In the genomic region with DNA sequence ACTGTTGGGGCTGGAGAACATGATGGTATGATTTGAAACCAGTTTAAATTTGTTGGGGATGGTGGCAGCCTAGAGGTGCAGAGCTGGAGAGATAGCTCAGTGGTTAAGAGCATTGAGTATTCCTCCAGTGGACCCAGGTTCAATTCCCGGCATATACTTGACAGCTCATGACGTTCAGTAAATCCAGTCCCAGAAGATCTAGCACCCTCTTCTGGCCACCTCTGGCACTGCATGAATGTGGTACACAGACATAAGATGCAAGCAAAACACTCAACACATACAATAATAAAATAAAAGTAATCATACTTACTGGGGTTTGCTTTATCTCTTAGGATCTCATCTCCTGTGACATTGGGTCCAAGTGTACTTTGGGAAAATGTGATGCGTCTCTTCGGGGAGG, we compare ENCODE assay signal across 9 mouse cellular contexts. TPM values are rescaled to one million over a fixed set of nuclear protein-coding genes. Genes with fewer than 3 reads are reported as not detected.
DNase-seq lines count a peak whose midpoint lies in the region; ATAC-seq lines count a peak whose summit lies in the region.
"Had no signal": no experiment of that assay in that cellular context is flagged by ENCODE, and none has a peak within 500 bp of the region (broad histone marks: within the 10 kb centered on the region; RNA-seq: fewer than 3 reads in every experiment).

No protein-coding gene starts in this region.

- no peaks in the 10 kb centered on the region for H3K4me1 ChIP-seq in midbrain, embryonic 14.5 days (ENCODE audit: control insufficient read depth, insufficient read depth, low read length)
- no peaks in the 10 kb centered on the region for H3K4me1 ChIP-seq in midbrain, embryonic 16.5 days (ENCODE audit: control insufficient read depth, insufficient read depth, low read length)
- H3K4me1 ChIP-seq in neural tube, embryonic 11.5 days (ENCODE audit: control insufficient read depth, insufficient read depth, low read length), result no peaks in the 10 kb centered on the region

- DNase-seq in gastrocnemius, postnatal 10 days, result peak; percentile 41
- DNase-seq in gastrocnemius, postnatal 36 days, result no peak
- peak; percentile 59 for DNase-seq in midbrain, embryonic 14.5 days
- peak; percentile 49 for DNase-seq in c-Kit-positive CD71-negative TER-119-negative erythroid progenitor cells, embryonic 14.5 days (ENCODE audit: low read depth)
- DNase-seq in heart, postnatal 4 days, result peak; percentile 56
- DNase-seq in neural tube, embryonic 11.5 days (ENCODE audit: low spot score), result peak; percentile 22

- no peak overlapping the region for H3K4me3 ChIP-seq in midbrain, embryonic 14.5 days (replicated peaks; ENCODE audit: low read depth, low read length)
- H3K4me3 ChIP-seq in midbrain, embryonic 16.5 days (ENCODE audit: low read depth, low read length), result no peak overlapping the region
- no peak overlapping the region for H3K4me3 ChIP-seq in neural tube, embryonic 11.5 days (ENCODE audit: low read depth, low read length)

- no peaks in the 10 kb centered on the region for H3K27me3 ChIP-seq in midbrain, embryonic 14.5 days (ENCODE audit: control insufficient read depth, insufficient read depth, low read length)
- no peaks in the 10 kb centered on the region for H3K27me3 ChIP-seq in midbrain, embryonic 16.5 days (ENCODE audit: control insufficient read depth, insufficient read depth, low read depth, low read length)
- H3K27me3 ChIP-seq in neural tube, embryonic 11.5 days (ENCODE audit: control insufficient read depth, insufficient read depth, low read length), result no peaks in the 10 kb centered on the region

- H3K9ac ChIP-seq in midbrain, embryonic 14.5 days (replicated peaks; ENCODE audit: low read length), result no peak overlapping the region
- H3K9ac ChIP-seq in midbrain, embryonic 16.5 days (ENCODE audit: low read depth, low read length), result no peak overlapping the region
- no peak overlapping the region for H3K9ac ChIP-seq in neural tube, embryonic 11.5 days (ENCODE audit: low read length)

- no peak for ATAC-seq in midbrain, embryonic 14.5 days (ENCODE audit: low FRiP score, low TSS enrichment)
- no peak for ATAC-seq in midbrain, embryonic 16.5 days
- ATAC-seq in neural tube, embryonic 11.5 days (ENCODE audit: insufficient read depth, low FRiP score, low TSS enrichment), result no peak
- no peak for ATAC-seq in frontal cortex, adult (ENCODE audit: low TSS enrichment)

- H3K4me2 ChIP-seq in midbrain, embryonic 14.5 days (ENCODE audit: low read length), result no peak overlapping the region
- no peak overlapping the region for H3K4me2 ChIP-seq in midbrain, embryonic 16.5 days (ENCODE audit: low read length)
- no peak overlapping the region for H3K4me2 ChIP-seq in neural tube, embryonic 11.5 days (ENCODE audit: low read depth)

- H3K36me3 ChIP-seq in midbrain, embryonic 14.5 days (ENCODE audit: control insufficient read depth, insufficient read depth, low read length), result no peaks in the 10 kb centered on the region
- no peaks in the 10 kb centered on the region for H3K36me3 ChIP-seq in midbrain, embryonic 16.5 days (ENCODE audit: control insufficient read depth, insufficient read depth, low read length)
- H3K36me3 ChIP-seq in neural tube, embryonic 11.5 days (ENCODE audit: control insufficient read depth, insufficient read depth, low read length), result no peaks in the 10 kb centered on the region

- no peak overlapping the region for H3K27ac ChIP-seq in midbrain, embryonic 14.5 days (replicated peaks; ENCODE audit: low read depth, low read length)
- no peak overlapping the region for H3K27ac ChIP-seq in midbrain, embryonic 16.5 days (ENCODE audit: low read length)
- no peak overlapping the region for H3K27ac ChIP-seq in neural tube, embryonic 11.5 days (ENCODE audit: low read depth, low read length)

- 60% methylated on average over 4 of the region's 4 CpGs for WGBS in midbrain, embryonic 14.5 days
- 58% methylated on average over 4 of the region's 4 CpGs for WGBS in midbrain, embryonic 16.5 days
- WGBS in neural tube, embryonic 11.5 days, result 66% methylated on average over 4 of the region's 4 CpGs

- no peaks in the 10 kb centered on the region for H3K9me3 ChIP-seq in midbrain, embryonic 14.5 days (ENCODE audit: control insufficient read depth, low read length)
- no peaks in the 10 kb centered on the region for H3K9me3 ChIP-seq in midbrain, embryonic 16.5 days (replicated peaks; ENCODE audit: control insufficient read depth, low read length, poor library complexity, severe bottlenecking)
- H3K9me3 ChIP-seq in neural tube, embryonic 11.5 days (ENCODE audit: control insufficient read depth, low read length), result no peaks in the 10 kb centered on the region

- intact Hi-C loops in gastrocnemius, postnatal 36 days (cut with DNase I), result no loop called here

RNA-seq across cellular contexts. Expression of a gene that starts 7.3 kb away (rescaled TPM):
- total RNA-seq in gastrocnemius, postnatal 10 days (2021), result not detected
- not detected for total RNA-seq in gastrocnemius, postnatal 36 days (2021)
- 0.78 and 0.97 TPM in 2 replicates for polyA plus RNA-seq in midbrain, embryonic 14.5 days (2014; fragmentation: Nextera tagmentation; extraction: Ambion mirVana)
- 0.26 and 0.57 TPM in 2 replicates for polyA plus RNA-seq in midbrain, embryonic 16.5 days (2015; fragmentation: Nextera tagmentation; extraction: Ambion mirVana)
- not detected for total RNA-seq in heart, postnatal 4 days (2021)
- not detected in 2 replicates for polyA plus RNA-seq in neural tube, embryonic 11.5 days (2014; fragmentation: Nextera tagmentation; extraction: Ambion mirVana)
- total RNA-seq: layer of hippocampus, postnatal 25 days had no signal

Comparison
In these comparisons a context has a peak if more than half of its experiments do, and no peak if none do; other contexts are left out.
1. DNase-seq: peak in gastrocnemius, postnatal 10 days (single experiment), midbrain, embryonic 14.5 days (single experiment), c-Kit-positive CD71-negative TER-119-negative erythroid progenitor cells, embryonic 14.5 days (single experiment), heart, postnatal 4 days (single experiment) and neural tube, embryonic 11.5 days (single experiment); none in gastrocnemius, postnatal 36 days (0 of 2).